Mouse (Mus musculus) layer of hippocampus, adult 2 months (tissue): ENCODE measurements around the gene Cd9. TPM values are rescaled to one million over a fixed set of nuclear protein-coding genes. Genes with fewer than 3 reads are reported as not detected.

ENCODE experiments used
- DNase-seq, 2 experiments: peaks; one replicate each; pipeline ENCODE4 v3.0.0; 2022; ENCODE audit warnings: low spot score in 2 of 2
- H3K27ac ChIP-seq: fragments of 200-600 bp; 2 replicates; pipeline ENCODE4 v1.8.1; 2022
- H3K4me3 ChIP-seq: fragments of 200-600 bp; 2 replicates; pipeline ENCODE4 v1.8.1; 2022; ENCODE audit warnings: mild to moderate bottlenecking
- CTCF ChIP-seq: fragments of 200-600 bp; conservative IDR thresholded peaks from 2 replicates; pipeline ENCODE4 v1.8.1; 2022; ENCODE audit warnings: antibody characterized with exemption, mild to moderate bottlenecking, moderate library complexity
- total RNA-seq, 2 experiments: library from RNA; stranded (reverse); gene quantifications; 2 replicates each; pipeline ENCODE4 v1.2.3; 2021

Gene Cd9
- total RNA-seq, 2 experiments from 2014 or later = 57.1 to 60.0 TPM

GRCm38 (mm10) chr6:125433704-125434447, 60.7 kb downstream of the Cd9 start:
- no peak overlapping the region for H3K27ac ChIP-seq
- TF ChIP-seq CTCF = no peak
- DNase-seq = no peak
- no peak overlapping the region for H3K4me3 ChIP-seq

- no peak overlapping the region for H3K4me3 ChIP-seq
- DNase-seq = no peak
- TF ChIP-seq CTCF = no peak
- no peak overlapping the region for H3K27ac ChIP-seq
Measured at GRCm38 (mm10) chr6:125433257-125433656, 61.3 kb downstream of the Cd9 start.

- Histone ChIP-seq H3K27ac (no peak overlapping the region), H3K4me3 (no peak overlapping the region)
- no peak for DNase-seq
- TF ChIP-seq CTCF = no peak
Measured at GRCm38 (mm10) chr6:125432522-125432921, 62.1 kb downstream of the Cd9 start.

GRCm38 (mm10) chr6:125430982-125431381, 63.6 kb downstream of the Cd9 start:
- no peak overlapping the region for H3K4me3 ChIP-seq
- no peak for TF ChIP-seq CTCF

GRCm38 (mm10) chr6:125430358-125430958, 64.1 kb downstream of the Cd9 start:
- Histone ChIP-seq H3K4me3 (no peak overlapping the region), H3K27ac (no peak overlapping the region)
- no peak for DNase-seq
- no peak for TF ChIP-seq CTCF

More at GRCm38 (mm10) chr6:125430982-125431381, 63.6 kb downstream of the Cd9 start:
- H3K27ac ChIP-seq = no peak overlapping the region
- no peak for DNase-seq

GRCm38 (mm10) chr6:125429741-125430140, 64.8 kb downstream of the Cd9 start:
- Histone ChIP-seq H3K27ac (no peak overlapping the region), H3K4me3 (no peak overlapping the region)
- no peak for DNase-seq
- no peak for TF ChIP-seq CTCF

- DNase-seq = peak; percentile 74 to 87
- peak; percentile 89 for TF ChIP-seq CTCF
- peak overlapping the region; percentile 54 for H3K4me3 ChIP-seq
- H3K27ac ChIP-seq = peak overlapping the region; percentile 85
Measured at GRCm38 (mm10) chr6:125426383-125427360, 67.9 kb downstream of the Cd9 start.

GRCm38 (mm10) chr6:125425205-125426090, 69.1 kb downstream of the Cd9 start:
- TF ChIP-seq CTCF = no peak
- no peak overlapping the region for H3K27ac ChIP-seq
- H3K4me3 ChIP-seq = no peak overlapping the region
- no peak for DNase-seq

GRCm38 (mm10) chr6:125424156-125424555, 70.4 kb downstream of the Cd9 start:
- no peak for DNase-seq
- H3K4me3 ChIP-seq = no peak overlapping the region
- no peak for TF ChIP-seq CTCF
- H3K27ac ChIP-seq = no peak overlapping the region

- Histone ChIP-seq H3K4me3 (no peak overlapping the region), H3K27ac (no peak overlapping the region)
- no peak for DNase-seq
- no peak for TF ChIP-seq CTCF
Measured at GRCm38 (mm10) chr6:125423507-125423906, 71.1 kb downstream of the Cd9 start.

GRCm38 (mm10) chr6:125423099-125423498, 71.5 kb downstream of the Cd9 start:
- Histone ChIP-seq H3K27ac (no peak overlapping the region), H3K4me3 (no peak overlapping the region)
- no peak for TF ChIP-seq CTCF
- no peak for DNase-seq
